Mouse (Mus musculus) midbrain, embryonic 13.5 days (tissue): ENCODE data around the gene Tecr. TPM values are rescaled to one million over a fixed set of nuclear protein-coding genes. Genes with fewer than 3 reads are reported as not detected.
"Not testable (repeated sequence)": the region's sequence is repeated elsewhere in the genome, so short reads cannot be mapped to it uniquely, and the experiment has no call there.

Experiments used
- ATAC-seq: fragments of 200-750 bp; cut with Nextera tagmentation; 2 replicates; pipeline ENCODE4 v1.8.0; 2017; ENCODE audit warnings: mild to moderate bottlenecking, moderate TSS enrichment, moderate library complexity
- H3K27ac ChIP-seq: fragments of 300-500 bp; sonication (generic); 2 replicates; pipeline ENCODE4 v1.5.1; 2015; ENCODE audit warnings: inconsistent platforms, mild to moderate bottlenecking, moderate library complexity
- H3K27me3 ChIP-seq: fragments of 300-500 bp; sonication (generic); 2 replicates; pipeline ENCODE4 v1.6.1; 2015; ENCODE audit warnings: mild to moderate bottlenecking, inconsistent platforms
- H3K36me3 ChIP-seq: fragments of 300-500 bp; sonication (generic); 2 replicates; pipeline ENCODE4 v1.6.1; 2015; ENCODE audit warnings: mild to moderate bottlenecking, inconsistent platforms
- H3K4me1 ChIP-seq: fragments of 300-500 bp; sonication (generic); replicated peaks from 2 replicates; pipeline ENCODE4 v1.6.1; 2015; ENCODE audit warnings: inconsistent platforms
- H3K4me2 ChIP-seq: fragments of 300-500 bp; sonication (generic); replicated peaks from 2 replicates; pipeline ENCODE4 v1.6.1; 2015; ENCODE audit warnings: moderate library complexity, mild to moderate bottlenecking, inconsistent platforms
- H3K4me3 ChIP-seq: fragments of 300-500 bp; sonication (generic); replicated peaks from 2 replicates; pipeline ENCODE4 v1.5.1; 2015; ENCODE audit warnings: mild to moderate bottlenecking, inconsistent platforms
- H3K9ac ChIP-seq: fragments of 300-500 bp; sonication (generic); replicated peaks from 2 replicates; pipeline ENCODE4 v1.6.1; 2015; ENCODE audit warnings: mild to moderate bottlenecking, inconsistent platforms
- H3K9me3 ChIP-seq: fragments of 300-500 bp; sonication (generic); 2 replicates; pipeline ENCODE4 v1.6.1; 2016; ENCODE audit warnings: mild to moderate bottlenecking, inconsistent platforms
- WGBS: fragments of 180-500 bp; shearing (Covaris S2); methylation state at CpG from one replicate; pipeline ENCODE4 v1.1.7; 2015; 5-methylcytosine and 5-hydroxymethylcytosine counted together
- polyA plus RNA-seq: library from polyadenylated mRNA; unstranded; fragments of >200 nt; fragmentation: Nextera tagmentation; extraction: Ambion mirVana; gene quantifications from 2 replicates; pipeline ENCODE4 v1.2.1, GENCODE M21; 2015

The Tecr gene
- polyA plus RNA-seq, 1 experiment from 2014 or later, result 820 TPM

DNA sequence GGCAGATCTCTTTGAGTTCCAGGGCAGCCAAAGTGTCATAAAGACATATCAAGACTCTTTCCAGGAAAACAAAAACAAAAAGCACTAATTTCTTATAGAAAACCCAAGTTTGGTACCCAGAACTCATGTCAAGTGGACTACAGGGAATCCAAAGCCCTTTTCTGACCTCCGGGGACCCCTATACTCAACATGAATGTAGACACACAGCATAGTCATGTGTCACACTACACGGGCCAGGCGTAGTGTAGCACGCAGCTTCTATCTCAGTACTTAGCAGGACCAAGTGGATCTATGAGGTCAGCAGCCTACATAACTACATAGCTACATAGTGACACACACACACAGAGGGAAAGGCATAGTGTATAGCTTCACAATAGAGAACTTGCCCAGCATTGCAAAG is 5.9 kb upstream of the Tecr start:
- Histone ChIP-seq H3K4me2 (no peak overlapping the region), H3K36me3 (peaks cover 45% of the 10 kb centered on the region), H3K4me1 (peaks cover 24% of the 10 kb centered on the region), H3K27me3 (no peaks in the 10 kb centered on the region), H3K27ac (no peak overlapping the region), H3K9ac (no peak overlapping the region), H3K4me3 (no peak overlapping the region), H3K9me3 (no peaks in the 10 kb centered on the region)
- no peak for ATAC-seq
- WGBS, result 93% methylated on average over 4 of the region's 4 CpGs

DNA sequence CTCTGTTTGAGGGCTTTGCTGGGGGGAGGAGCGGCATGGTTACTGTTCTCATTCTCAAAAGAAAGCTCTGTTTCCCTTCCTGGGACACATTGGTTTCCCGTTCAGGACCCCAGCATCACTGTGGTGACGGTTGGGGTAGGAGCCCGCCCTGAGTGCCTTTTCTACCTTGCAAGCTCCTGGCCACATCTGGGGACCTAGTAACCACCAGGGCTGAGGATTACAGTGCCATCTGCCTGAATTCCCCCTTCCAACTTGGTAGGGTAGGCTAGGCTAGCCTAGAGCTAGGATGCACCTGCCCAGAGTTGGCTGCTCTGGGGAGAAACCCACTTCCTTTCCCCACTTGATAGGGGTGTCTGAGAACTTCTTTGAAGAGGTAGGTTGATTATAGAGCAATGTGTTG is 4.2 kb upstream of the Tecr start:
- Histone ChIP-seq H3K9ac (no peak overlapping the region), H3K4me1 (peaks cover 29% of the 10 kb centered on the region), H3K27ac (no peak overlapping the region), H3K4me2 (no peak overlapping the region), H3K4me3 (no peak overlapping the region), H3K27me3 (no peaks in the 10 kb centered on the region), H3K9me3 (no peaks in the 10 kb centered on the region), H3K36me3 (peaks cover 45% of the 10 kb centered on the region)
- no peak for ATAC-seq
- WGBS, result 95% methylated on average over 4 of the region's 4 CpGs

DNA sequence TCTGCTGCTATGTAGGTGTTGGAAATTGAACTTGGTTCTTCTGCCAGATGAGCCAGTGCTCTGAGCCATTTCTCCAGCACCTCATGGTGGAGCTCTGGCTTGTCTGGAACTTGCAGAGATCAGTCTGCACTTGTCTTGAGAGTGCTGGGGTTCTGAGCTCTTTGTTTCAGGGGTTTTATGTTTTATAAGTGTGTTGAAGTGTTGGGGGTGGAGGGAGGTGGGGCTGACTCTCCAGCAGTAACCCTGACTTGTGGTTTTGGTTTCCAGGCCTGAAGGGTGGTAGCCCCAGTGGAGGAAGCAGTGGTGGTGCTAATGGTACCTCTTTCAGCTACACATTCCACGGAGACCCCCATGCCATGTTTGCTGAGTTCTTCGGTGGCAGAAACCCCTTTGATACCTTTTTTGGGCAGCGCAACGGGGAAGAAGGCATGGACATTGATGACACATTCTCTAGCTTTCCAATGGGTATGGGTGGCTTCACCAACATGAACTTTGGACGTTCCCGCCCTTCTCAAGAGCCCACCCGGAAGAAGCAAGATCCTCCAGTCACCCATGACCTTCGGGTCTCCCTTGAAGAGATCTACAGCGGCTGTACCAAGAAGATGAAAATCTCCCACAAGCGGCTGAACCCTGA is 1.9 kb upstream of the Tecr start:
- H3K27me3 ChIP-seq, result no peaks in the 10 kb centered on the region
- peak overlapping the region; percentile 80 for H3K4me3 ChIP-seq
- no peak overlapping the region for H3K27ac ChIP-seq
- ATAC-seq, result no peak
- no peaks in the 10 kb centered on the region for H3K9me3 ChIP-seq
- H3K9ac ChIP-seq, result peak overlapping the region; percentile 89
- 94% methylated on average over 10 of the region's 10 CpGs for WGBS
- H3K36me3 ChIP-seq, result peaks cover 45% of the 10 kb centered on the region
- H3K4me2 ChIP-seq, result peak overlapping the region; percentile 92
- H3K4me1 ChIP-seq, result peaks cover 31% of the 10 kb centered on the region

DNA sequence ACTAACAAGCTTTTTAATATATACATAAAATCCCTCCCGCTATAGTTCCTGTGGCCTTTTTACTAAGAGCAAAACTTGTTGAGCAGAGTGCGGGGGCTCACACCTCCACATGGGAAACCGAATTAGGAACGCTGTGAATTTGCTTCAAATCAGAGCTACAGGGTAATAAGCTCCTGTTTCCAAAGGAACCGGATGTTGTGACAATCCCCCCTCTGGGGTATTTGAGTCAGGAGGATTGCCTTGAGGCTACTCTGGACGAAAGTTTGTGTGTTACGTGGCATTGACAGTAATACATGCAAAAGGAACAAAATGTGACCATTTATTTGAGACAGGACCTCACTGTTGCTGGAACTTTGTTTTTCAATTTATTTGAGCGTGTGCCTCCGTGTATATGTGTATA is 1.3 kb upstream of the Tecr start:
- Histone ChIP-seq H3K36me3 (peaks cover 41% of the 10 kb centered on the region), H3K9me3 (no peaks in the 10 kb centered on the region), H3K4me1 (peaks cover 31% of the 10 kb centered on the region), H3K27ac (peak overlapping the region; percentile 97), H3K9ac (peak overlapping the region; percentile 89), H3K4me2 (peak overlapping the region; percentile 92), H3K4me3 (peak overlapping the region; percentile 80), H3K27me3 (no peaks in the 10 kb centered on the region)
- 38% methylated on average over 9 of the region's 9 CpGs for WGBS
- no peak for ATAC-seq

DNA sequence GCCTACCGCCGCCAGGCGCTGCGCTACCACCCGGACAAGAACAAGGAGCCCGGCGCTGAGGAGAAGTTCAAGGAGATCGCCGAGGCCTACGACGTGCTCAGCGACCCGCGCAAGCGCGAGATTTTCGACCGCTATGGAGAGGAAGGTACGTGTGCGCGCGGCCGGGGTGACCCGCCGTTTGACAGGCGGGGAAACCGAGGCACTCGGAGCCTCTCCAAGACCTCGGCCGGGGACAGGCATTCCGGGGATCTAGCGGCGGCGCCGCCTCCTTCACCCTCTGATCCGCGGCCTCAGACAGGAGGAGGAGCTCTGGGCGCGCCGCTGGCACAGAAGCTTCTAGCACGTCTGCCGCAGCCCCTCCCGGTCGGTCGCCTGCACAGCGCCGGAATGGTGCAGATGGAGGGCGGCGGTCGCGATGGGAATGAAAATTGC is 643 bp upstream of the Tecr start:
- Histone ChIP-seq H3K36me3 (peaks cover 36% of the 10 kb centered on the region), H3K4me1 (peaks cover 31% of the 10 kb centered on the region), H3K4me2 (peak overlapping the region; percentile 92), H3K9me3 (no peaks in the 10 kb centered on the region), H3K27me3 (no peaks in the 10 kb centered on the region), H3K9ac (peak overlapping the region; percentile 89), H3K27ac (peak overlapping the region; percentile 97), H3K4me3 (peak overlapping the region; percentile 80)
- WGBS, result under 1% methylated on average over 51 of the region's 51 CpGs
- peak; percentile 82 for ATAC-seq

DNA sequence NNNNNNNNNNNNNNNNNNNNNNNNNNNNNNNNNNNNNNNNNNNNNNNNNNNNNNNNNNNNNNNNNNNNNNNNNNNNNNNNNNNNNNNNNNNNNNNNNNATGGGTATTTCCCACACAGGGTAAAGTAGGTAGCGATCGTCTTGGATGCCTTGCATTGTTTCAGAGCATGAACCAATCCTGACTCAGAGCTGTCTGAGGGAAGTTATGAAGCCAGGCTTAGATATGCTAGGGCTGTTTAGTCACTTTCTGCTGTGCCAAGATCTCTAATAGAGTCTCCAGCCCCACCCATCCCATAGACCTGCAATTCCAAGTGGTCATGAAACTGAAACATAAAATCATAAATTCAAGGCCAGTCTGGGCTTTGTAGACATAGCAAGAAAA is 5.1 kb downstream of the Tecr start:
- WGBS, result 84% methylated on average over 2 of the region's 2 CpGs
- no peak for ATAC-seq
- Histone ChIP-seq H3K4me2 (no peak overlapping the region), H3K27ac (no peak overlapping the region), H3K36me3 (no peaks in the 10 kb centered on the region), H3K4me3 (no peak overlapping the region), H3K4me1 (peaks cover 10% of the 10 kb centered on the region), H3K9ac (no peak overlapping the region), H3K9me3 (no peaks in the 10 kb centered on the region), H3K27me3 (no peaks in the 10 kb centered on the region)

DNA sequence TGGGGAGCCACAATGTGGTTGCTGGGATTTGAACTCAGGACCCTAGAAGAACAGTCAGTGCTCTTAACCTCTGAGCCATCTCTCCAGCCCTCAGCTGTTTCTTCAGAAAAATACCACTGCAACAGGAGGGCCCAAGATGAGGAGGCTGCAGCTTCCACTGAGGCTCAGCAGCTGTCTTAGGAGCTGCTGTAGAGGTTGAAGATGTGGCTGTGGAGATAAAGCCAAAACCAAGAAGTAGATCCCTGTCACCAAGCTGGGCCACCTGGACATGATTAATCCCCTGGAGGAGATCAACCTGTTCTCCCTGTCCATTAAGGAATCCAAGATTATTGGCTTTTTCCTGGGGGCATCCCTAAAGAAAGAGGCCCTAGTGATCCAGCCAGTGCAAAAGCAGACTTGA is 8.0 kb downstream of the Tecr start:
- Histone ChIP-seq H3K9ac (no peak overlapping the region), H3K4me2 (no peak overlapping the region), H3K4me1 (0 out of 2 replicates have a peak, but pooled peaks cover 3% of the 10 kb centered on the region), H3K27ac (no peak overlapping the region), H3K9me3 (no peaks in the 10 kb centered on the region), H3K4me3 (no peak overlapping the region), H3K27me3 (no peaks in the 10 kb centered on the region), H3K36me3 (no peaks in the 10 kb centered on the region)
- no peak for ATAC-seq

DNA sequence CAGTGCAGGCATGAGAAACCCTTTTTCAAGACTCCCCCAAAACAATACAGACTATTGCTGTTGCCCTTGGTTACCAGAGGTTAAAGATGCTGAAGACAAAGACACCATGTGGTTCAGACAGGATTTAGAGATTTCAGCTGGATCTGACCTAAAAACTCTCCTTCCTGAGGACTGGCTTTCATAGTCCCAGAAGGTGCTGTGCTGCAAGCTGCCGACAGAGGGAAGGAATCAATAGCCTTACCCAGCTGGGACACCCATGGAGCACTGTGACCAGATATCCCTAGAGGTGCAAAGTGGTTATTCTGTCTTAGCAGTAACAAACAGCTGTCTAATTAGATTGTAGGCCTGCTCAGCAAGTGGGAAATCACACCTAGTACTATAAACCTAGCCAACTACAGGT is 9.6 kb downstream of the Tecr start:
- Histone ChIP-seq H3K27ac (no peak overlapping the region), H3K36me3 (no peaks in the 10 kb centered on the region), H3K9ac (no peak overlapping the region), H3K4me2 (no peak overlapping the region), H3K4me1 (peaks cover 8% of the 10 kb centered on the region), H3K9me3 (no peaks in the 10 kb centered on the region), H3K27me3 (no peaks in the 10 kb centered on the region), H3K4me3 (no peak overlapping the region)
- WGBS, result 5% methylated on average over 1 of the region's 1 CpGs
- no peak for ATAC-seq

DNA sequence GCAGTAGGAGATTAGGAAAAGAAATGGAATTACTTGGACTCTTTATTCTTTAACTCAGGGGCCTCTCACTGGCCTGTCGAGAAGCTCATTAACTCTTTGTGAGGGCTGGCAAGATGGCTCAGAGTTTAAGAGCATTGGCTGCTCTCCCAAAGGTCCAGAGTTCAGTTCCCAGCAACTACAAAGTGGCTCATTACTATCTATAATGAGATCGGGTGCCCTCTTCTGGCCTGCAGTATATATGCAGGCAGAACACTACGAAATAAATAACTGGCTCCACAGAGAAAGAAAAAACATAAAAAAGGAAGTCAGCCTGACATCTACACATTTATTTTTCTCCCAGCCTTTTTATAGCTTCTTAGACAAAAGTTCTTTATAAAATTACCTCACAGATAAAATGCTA is 11.4 kb downstream of the Tecr start:
- ATAC-seq, result no peak
- Histone ChIP-seq H3K9ac (no peak overlapping the region), H3K36me3 (no peaks in the 10 kb centered on the region; the same call in 1 of the 2 replicates), H3K27me3 (no peaks in the 10 kb centered on the region), H3K4me3 (no peak overlapping the region), H3K27ac (no peak overlapping the region), H3K4me1 (peaks cover 25% of the 10 kb centered on the region), H3K4me2 (no peak overlapping the region), H3K9me3 (no peaks in the 10 kb centered on the region)
- WGBS, result 34% methylated on average over 3 of the region's 3 CpGs

DNA sequence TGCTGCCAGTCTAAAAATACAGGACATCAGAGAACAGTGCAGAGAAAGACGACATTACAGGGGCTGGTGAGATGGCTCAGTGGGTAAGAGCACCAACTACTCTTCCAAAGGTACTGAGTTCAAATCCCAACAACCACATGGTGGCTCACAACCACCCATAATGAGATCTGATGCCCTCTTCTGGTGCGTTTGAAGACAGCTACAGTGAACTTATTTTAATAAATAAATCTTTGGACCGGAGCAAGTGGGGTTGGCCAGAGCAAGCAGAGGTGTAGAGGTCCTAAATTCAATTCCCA is 12.8 kb downstream of the Tecr start:
- ATAC-seq, H3K9me3 ChIP-seq: not testable (repeated sequence)
- WGBS, result 53% methylated on average over 3 of the region's 3 CpGs

DNA sequence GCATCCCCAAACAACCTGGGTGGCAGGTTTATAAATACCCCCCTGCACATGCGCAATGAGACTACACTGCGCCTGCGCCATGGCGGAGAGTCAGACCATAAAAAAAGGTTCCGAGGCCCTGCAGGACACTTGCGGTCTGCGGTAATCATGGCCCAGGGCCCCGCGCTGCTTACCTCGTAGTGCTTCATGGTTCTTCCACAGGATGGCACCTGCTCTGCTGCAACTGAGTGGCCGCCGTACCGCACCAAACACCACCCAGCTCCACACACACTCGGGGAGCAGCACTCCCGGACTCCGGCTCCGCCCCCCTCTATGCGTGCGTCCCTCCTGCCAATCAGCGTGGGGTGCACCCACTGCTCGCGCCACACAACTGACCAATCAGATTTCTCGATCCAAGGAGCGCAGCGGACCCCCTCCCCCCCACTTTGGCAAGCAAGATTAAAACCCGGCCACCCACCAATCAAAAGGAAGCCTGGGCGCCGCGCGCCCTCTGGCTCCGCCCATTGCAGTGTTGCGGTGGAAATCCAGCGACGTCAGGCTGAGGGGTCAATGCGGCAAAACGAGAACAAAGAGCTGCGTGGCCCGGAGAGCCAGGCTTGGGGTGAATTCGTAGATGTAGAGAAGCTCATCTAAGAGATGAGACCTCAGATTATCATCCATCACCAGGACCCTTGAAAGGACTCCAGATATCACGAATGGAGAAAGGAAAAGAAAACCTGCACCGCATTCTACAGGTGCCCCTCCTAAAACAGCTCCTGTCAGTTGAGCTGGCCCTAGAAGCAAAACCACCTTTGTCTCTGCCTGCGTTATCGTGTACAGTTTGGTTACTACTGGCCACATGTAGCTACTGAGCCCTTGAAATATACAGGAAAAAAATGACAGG is 13.4 kb downstream of the Tecr start:
- WGBS, result under 1% methylated on average over 43 of the region's 43 CpGs
- peak overlapping the region; percentile 70 for H3K4me2 ChIP-seq
- H3K4me3 ChIP-seq, result peak overlapping the region; percentile 96
- no peaks in the 10 kb centered on the region for H3K9me3 ChIP-seq
- peak overlapping the region; percentile 94 for H3K9ac ChIP-seq
- no peaks in the 10 kb centered on the region for H3K27me3 ChIP-seq
- H3K4me1 ChIP-seq, result peaks cover 44% of the 10 kb centered on the region
- H3K27ac ChIP-seq, result peak overlapping the region; percentile 93
- ATAC-seq, result peak; percentile 98
- H3K36me3 ChIP-seq, result peaks cover 4% of the 10 kb centered on the region; the same call in 1 of the 2 replicates

More for the DNA sequence above, 12.8 kb downstream of the Tecr start:
- not testable (repeated sequence) for H3K27me3 ChIP-seq, H3K36me3 ChIP-seq
- peak overlapping the region; percentile 55 for H3K4me2 ChIP-seq
- H3K27ac ChIP-seq, result peak overlapping the region; percentile 93
- H3K9ac ChIP-seq, result peak overlapping the region; percentile 69
- H3K4me1 ChIP-seq, result peaks cover 39% of the 10 kb centered on the region
- peak overlapping the region; percentile 96 for H3K4me3 ChIP-seq

DNA sequence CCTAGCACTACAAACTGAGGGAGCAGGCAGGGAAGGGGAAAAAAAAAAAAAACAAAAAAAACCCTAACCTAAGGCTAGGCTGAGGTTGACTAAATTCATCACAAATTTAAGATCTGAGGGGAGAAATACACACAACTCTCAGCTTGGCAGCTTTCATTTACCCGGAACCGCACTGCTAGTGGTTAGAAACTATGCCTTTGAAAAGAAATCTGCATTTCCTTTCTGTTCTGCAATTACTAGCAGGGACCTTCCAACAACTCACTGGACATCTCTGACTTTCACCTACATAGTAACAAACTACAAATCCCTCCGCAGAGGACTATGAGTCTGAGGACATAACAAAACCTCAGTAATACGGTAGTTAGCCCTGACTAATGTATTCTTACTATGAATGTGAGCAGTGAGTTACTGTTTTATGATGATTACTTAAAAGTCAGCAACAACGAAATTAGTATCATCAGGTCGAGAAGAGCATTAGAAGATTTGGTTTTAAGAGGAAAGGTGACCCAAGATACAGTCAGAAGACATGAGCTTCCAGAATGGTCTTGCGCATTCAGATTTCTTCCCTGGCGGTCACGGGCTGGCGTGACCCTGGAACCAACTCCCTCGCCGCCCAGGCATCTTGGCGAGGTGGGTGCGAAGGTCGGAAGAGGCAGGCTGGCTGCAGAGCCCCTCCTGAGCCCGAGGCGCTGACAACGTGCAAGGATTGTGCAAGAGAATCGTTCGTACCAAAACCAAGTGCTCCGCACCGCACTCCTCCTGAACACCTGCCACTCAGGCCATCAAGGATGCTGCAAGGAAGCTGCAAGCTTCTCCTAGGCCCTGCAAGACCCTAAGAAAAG is 14.2 kb downstream of the Tecr start:
- H3K4me1 ChIP-seq, result peaks cover 52% of the 10 kb centered on the region
- ATAC-seq, result no peak
- peak overlapping the region; percentile 93 for H3K27ac ChIP-seq
- WGBS, result 6% methylated on average over 22 of the region's 22 CpGs
- peaks cover 4% of the 10 kb centered on the region; the same call in 1 of the 2 replicates for H3K36me3 ChIP-seq
- no peaks in the 10 kb centered on the region for H3K9me3 ChIP-seq
- H3K4me3 ChIP-seq, result peak overlapping the region; percentile 96
- H3K4me2 ChIP-seq, result peak overlapping the region; percentile 70
- no peaks in the 10 kb centered on the region for H3K27me3 ChIP-seq
- H3K9ac ChIP-seq, result peak overlapping the region; percentile 94
